Mouse (Mus musculus) embryonic fibroblast, embryonic 13.5 days (primary cell): ENCODE results near the gene Rnf227. TPM values are rescaled to one million over a fixed set of nuclear protein-coding genes. Genes with fewer than 3 reads are reported as not detected.
A peak's percentile ranks its signal among the peaks of the same experiment; 100 is the strongest.

ENCODE experiments used
- H3K27ac ChIP-seq: 2 replicates; pipeline ENCODE4 v1.5.1; 2012; ENCODE audit warnings: low read length, control low read depth, inconsistent platforms; ENCODE audit not compliant: insufficient read depth
- H3K4me1 ChIP-seq: 2 replicates; pipeline ENCODE4 v1.6.1; 2011; ENCODE audit warnings: low read length; ENCODE audit not compliant: control insufficient read depth, insufficient read depth
- H3K4me3 ChIP-seq: 2 replicates; pipeline ENCODE4 v1.5.1; 2011; ENCODE audit warnings: mild to moderate bottlenecking, control low read depth, low read length; ENCODE audit not compliant: insufficient read depth
- CTCF ChIP-seq: IDR thresholded peaks from 2 replicates; pipeline ENCODE4 v1.5.1; 2011; ENCODE audit warnings: mild to moderate bottlenecking, control low read depth, low read length, moderate library complexity, borderline replicate concordance; ENCODE audit not compliant: insufficient read depth
- POLR2A ChIP-seq: IDR thresholded peaks from 2 replicates; pipeline ENCODE4 v1.6.1; 2011; ENCODE audit warnings: low read depth, mild to moderate bottlenecking, control low read depth, low read length, moderate library complexity
- polyA plus RNA-seq: library from polyadenylated mRNA; stranded (reverse); fragments of >200 nt; gene quantifications from 2 replicates; pipeline ENCODE4 v1.2.4, GENCODE M21; 2011; ENCODE audit warnings: low read depth; ENCODE audit not compliant: missing spikeins, insufficient read length

Gene Rnf227
- polyA plus RNA-seq, 1 experiment: 4.4 TPM

DNA sequence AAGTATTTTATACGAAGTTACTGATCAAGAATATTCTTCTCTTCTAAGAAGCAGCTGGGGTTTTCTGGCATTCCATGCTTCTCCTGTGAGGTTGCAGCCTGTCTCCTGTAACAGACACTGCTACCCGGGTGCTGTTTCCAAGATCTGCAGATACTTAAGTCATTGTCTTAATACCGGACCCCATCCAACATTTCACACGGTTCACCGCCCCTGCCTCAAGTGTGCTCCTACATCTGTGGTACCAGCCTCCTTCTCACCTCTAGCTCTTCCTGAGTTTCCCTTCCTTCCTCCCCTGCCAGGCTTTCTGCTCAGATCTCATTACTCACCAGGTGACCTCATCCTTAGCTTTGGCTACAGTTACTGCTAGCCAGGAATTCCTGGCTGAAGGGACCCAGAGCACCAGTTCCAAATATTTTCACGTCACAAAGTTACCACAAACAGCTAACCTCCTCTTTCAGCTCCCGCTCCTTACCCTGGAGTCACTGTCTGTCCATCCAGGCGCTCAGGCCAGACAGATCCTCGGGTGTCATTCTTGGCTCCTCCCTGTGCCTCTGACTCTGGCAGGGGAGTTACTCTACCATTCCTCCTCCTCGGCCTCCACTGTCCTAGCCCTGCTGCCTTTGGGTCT is 42.3 kb downstream of the Rnf227 start:
- H3K27ac ChIP-seq: peak overlapping the region; percentile 58
- TF ChIP-seq POLR2A (0 out of 2 replicates have a peak, but pooled peaks have one; percentile 18), CTCF (no peak)
- H3K4me1 ChIP-seq: peaks cover 7% of the 10 kb centered on the region
- no peak overlapping the region for H3K4me3 ChIP-seq

DNA sequence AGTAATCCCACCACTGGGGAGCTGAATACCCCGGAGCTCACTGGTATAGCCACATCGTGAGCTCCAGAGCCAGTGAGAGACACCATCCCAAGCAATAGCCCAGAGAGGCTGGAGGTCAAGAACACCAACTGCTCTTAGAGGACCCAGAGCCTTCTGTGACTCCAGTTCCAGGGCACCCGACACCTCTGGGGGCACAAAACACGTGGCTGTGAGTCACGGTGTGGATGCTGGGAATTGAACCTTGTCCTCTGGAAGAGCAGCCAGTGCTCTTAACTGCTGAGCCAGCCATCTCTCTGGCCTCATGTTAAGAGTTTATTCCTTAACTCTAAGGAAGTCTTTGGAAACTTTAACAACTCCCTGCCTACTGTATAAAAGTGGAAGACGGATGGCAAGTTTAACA is 44.7 kb downstream of the Rnf227 start:
- TF ChIP-seq CTCF (no peak), POLR2A (no peak)
- Histone ChIP-seq H3K4me1 (peaks cover 7% of the 10 kb centered on the region), H3K4me3 (no peak overlapping the region), H3K27ac (no peak overlapping the region)

DNA sequence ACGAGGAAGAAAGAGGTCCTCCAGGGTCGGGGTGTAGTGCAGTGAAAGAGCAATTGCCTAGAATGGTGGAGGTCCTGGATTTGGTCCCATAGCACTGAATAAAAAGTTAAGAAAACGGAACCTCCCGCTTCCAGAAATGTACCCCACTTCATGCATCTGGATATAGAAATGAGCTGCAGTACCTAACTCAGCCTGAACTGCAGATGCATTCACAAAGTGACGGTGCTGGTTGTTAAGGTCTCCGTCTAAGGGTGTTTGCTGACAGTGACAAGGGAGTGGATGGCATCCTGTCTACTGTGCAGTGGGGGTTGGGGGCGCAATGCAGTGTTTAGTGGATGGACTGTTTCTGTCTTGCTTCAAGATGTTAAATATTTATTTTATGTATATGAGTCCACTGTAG is 46.5 kb downstream of the Rnf227 start:
- no peak overlapping the region for H3K27ac ChIP-seq
- TF ChIP-seq CTCF: no peak
- no peak for TF ChIP-seq POLR2A

DNA sequence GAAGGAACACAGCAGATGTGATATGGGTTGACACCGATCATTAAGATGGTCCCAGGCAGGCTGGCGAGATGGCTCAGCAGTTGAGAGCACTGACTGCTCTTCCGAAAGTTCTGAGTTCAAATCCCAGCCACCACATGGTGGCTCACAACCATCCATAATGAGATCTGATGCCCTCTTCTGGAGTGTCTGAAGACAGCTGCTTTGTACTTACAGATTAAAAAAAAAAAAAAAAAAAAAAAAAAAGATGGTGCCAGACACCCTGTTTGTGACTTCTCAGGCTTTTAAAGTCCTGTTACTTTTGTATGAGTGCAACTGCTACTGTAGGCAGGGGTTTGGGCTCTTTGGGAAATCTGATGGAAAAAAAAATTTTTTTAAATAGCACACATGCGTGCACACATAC is 48.4 kb downstream of the Rnf227 start:
- Histone ChIP-seq H3K27ac (no peak overlapping the region), H3K4me1 (no peaks in the 10 kb centered on the region), H3K4me3 (no peak overlapping the region)
- TF ChIP-seq CTCF: no peak
- TF ChIP-seq POLR2A: no peak

More for the DNA sequence above, 46.5 kb downstream of the Rnf227 start:
- H3K4me3 ChIP-seq: no peak overlapping the region
- peaks cover 7% of the 10 kb centered on the region for H3K4me1 ChIP-seq

DNA sequence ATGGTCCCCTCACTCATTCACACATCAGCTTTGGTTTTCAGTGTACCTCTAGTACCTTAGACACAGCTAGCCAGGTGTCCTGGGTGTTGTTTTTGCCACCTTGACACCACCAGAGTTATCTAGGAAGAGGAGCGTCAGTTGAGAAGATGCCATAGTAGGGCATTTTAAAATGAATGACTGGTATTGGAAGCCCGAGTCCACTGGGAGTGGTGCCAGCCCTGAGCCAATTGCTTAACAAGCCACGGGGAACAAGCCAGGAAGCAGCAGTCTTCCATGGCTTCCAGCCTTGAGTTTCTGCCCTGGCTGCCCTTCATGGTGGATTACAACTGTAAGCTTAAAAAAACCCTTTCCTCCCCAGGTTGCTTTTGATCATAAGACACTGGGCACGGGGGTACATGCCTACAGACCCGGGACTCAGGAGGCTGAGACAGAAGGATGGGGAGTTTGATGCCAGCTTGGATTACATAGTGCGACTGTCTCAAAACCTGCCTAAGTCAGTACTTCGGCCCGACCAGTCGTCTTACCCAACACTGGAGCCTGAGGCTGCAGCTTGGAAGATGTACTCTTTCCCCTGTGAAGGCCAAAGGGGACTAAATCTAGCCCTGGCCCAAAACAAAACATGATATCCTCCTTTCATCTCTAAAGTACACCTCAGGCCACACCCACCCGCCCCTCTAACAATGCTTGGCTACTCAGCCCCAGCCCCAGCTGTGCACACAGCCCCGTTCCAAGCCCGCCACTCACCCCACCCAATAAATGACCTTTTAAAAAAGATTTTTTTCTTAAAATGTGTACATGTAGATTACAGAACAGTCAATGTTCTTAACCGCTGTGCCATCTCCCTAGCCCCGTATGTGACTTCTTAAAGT is 49.5 kb downstream of the Rnf227 start:
- Histone ChIP-seq H3K4me1 (no peaks in the 10 kb centered on the region), H3K4me3 (no peak overlapping the region), H3K27ac (no peak overlapping the region)
- TF ChIP-seq CTCF (no peak), POLR2A (no peak)

DNA sequence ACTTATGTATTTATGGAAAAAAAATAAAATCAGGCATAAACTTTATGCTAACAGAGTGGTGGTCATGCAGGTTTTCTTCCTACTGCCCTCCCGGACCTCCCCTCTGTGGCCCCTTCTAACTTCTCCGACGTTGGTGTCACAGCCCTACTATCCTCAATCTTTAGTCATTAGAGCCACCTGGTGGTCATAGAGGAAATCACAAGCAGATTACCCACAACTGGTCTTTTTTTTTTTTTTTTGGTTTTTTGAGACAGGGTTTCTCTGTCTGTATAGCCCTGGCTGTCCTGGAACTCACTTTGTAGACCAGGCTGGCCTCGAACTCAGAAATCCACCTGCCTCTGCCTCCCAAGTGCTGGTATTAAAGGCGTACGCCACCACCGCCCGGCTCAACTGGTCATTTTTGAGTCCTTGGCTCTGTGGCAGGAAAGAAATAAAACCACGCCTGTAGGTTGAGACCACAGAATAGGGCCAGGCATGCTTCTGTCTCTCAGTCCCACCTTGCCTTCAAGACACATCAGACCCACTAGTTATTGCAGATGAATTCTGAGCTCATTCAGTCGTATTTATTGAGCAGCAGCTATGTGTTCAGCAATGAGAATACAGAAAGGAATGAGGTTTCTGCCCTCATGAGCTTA is 50.3 kb downstream of the Rnf227 start:
- H3K4me1 ChIP-seq: no peaks in the 10 kb centered on the region
- H3K27ac ChIP-seq: no peak overlapping the region
- no peak overlapping the region for H3K4me3 ChIP-seq
- TF ChIP-seq CTCF (no peak), POLR2A (no peak)

Other genes with a start within 250 kb of the Rnf227 start
- 23.1 and 30.9 TPM in 2 replicates for gene Per1, start 245.2 kb upstream of the Rnf227 start, polyA plus RNA-seq
- gene Hes7, start 220.1 kb upstream of the Rnf227 start, polyA plus RNA-seq: not detected in 2 replicates
- 0.88 and 1.1 TPM in 2 replicates for gene 9130213A22Rik, start 217.9 kb upstream of the Rnf227 start, polyA plus RNA-seq
- gene Aloxe3, start 214.6 kb upstream of the Rnf227 start, polyA plus RNA-seq: 0.27 TPM in 1 of 2 replicates, not detected in the other
- not detected in 2 replicates for gene Alox12b, start 183.5 kb upstream of the Rnf227 start, polyA plus RNA-seq
- not detected in 2 replicates for gene Alox8, start 142.6 kb upstream of the Rnf227 start, polyA plus RNA-seq
- 0.12 TPM in 1 of 2 replicates, not detected in the other for gene Gucy2e, start 103.4 kb upstream of the Rnf227 start, polyA plus RNA-seq
- gene Cntrob, start 16.7 kb upstream of the Rnf227 start, polyA plus RNA-seq: 13.5 and 17.6 TPM in 2 replicates
- 92.9 and 121 TPM in 2 replicates for gene Trappc1, start 16.5 kb upstream of the Rnf227 start, polyA plus RNA-seq
- gene Kcnab3, start 14.2 kb upstream of the Rnf227 start, polyA plus RNA-seq: 2.1 and 2.9 TPM in 2 replicates
- gene Chd3, start 28.9 kb downstream of the Rnf227 start, polyA plus RNA-seq: 175 and 199 TPM in 2 replicates
- gene Naa38, start 55.0 kb downstream of the Rnf227 start, polyA plus RNA-seq: 75.6 and 81.1 TPM in 2 replicates
- gene Cyb5d1, start 55.2 kb downstream of the Rnf227 start, polyA plus RNA-seq: 51.0 and 51.7 TPM in 2 replicates
- gene Tmem88, start 57.8 kb downstream of the Rnf227 start, polyA plus RNA-seq: 9.1 and 10.3 TPM in 2 replicates
- gene Kdm6b, start 73.2 kb downstream of the Rnf227 start, polyA plus RNA-seq: 31.8 and 33.4 TPM in 2 replicates
- gene Dnah2, start 208.6 kb downstream of the Rnf227 start, polyA plus RNA-seq: 0.21 TPM in 1 of 2 replicates, not detected in the other
- 0.45 and 2.6 TPM in 2 replicates for gene Efnb3, start 219.7 kb downstream of the Rnf227 start, polyA plus RNA-seq
- 7.9 and 10.2 TPM in 2 replicates for gene Wrap53, start 239.8 kb downstream of the Rnf227 start, polyA plus RNA-seq
- 159 and 160 TPM in 2 replicates for gene Trp53, start 239.9 kb downstream of the Rnf227 start, polyA plus RNA-seq